Mouse (Mus musculus): ENCODE measurements around the gene Gsk3b. TPM values are rescaled to one million over a fixed set of nuclear protein-coding genes. Genes with fewer than 3 reads are reported as not detected.

Gsk3b gene
- polyA plus RNA-seq, 1 experiment from 2014 or later = 55.3 TPM

DNA sequence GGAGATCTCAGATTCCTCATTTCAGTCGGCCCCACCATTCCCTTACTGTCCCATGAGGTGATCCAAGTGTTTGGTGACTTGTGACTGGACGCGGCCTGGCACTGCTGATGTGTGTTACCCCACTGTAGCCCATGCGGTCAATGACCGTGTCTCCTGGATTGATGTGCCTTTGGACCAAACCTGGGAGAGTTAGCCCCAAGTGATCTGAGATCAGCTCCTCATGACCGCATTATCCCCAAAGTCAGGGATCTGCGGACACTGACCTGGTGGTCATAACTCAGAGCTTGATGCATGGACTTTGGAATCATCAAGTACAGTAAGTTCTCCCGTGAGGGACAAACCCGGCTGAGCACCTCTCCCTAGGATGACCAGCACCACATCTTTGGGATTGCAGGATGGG lies 167.1 kb downstream of the Gsk3b start:
- H3K36me3 ChIP-seq = no peaks in the 10 kb centered on the region
- H3K4me1 ChIP-seq = no peaks in the 10 kb centered on the region
- H3K4me2 ChIP-seq = no peak overlapping the region
- no peak overlapping the region for H3K4me3 ChIP-seq
- no peak for ATAC-seq (ENCODE audit: insufficient number of reproducible peaks, low FRiP score, low TSS enrichment, low read depth)
- H3K9ac ChIP-seq = no peak overlapping the region
- 89% methylated on average over 9 of the region's 9 CpGs for WGBS
- H3K9me3 ChIP-seq = no peaks in the 10 kb centered on the region
- no peaks in the 10 kb centered on the region for H3K27me3 ChIP-seq
- no peak overlapping the region for H3K27ac ChIP-seq

DNA sequence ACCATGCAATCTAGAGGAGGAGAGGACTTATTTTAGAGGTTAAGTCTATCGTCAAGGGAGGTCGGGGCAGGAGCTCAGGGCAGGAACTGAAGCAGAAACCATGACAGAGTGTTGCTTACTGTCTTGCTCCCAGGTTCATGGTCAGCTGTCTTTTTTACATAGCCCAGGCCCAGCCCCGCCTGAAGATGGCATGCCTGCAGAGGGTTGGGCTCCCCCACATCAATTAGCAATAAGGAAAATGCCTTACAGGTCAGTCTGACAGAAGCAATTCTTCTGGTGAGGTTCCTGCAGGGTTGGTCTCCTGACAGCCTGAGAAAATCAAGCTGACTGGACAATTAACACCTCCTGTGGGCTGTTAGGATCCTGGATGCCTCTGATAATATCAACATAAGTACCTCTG lies 182.8 kb downstream of the Gsk3b start:
- no peak overlapping the region for H3K9ac ChIP-seq
- H3K4me3 ChIP-seq = no peak overlapping the region
- 64% methylated on average over 3 of the region's 3 CpGs for WGBS
- H3K4me2 ChIP-seq = no peak overlapping the region
- no peaks in the 10 kb centered on the region for H3K9me3 ChIP-seq
- no peak overlapping the region for H3K27ac ChIP-seq
- no peaks in the 10 kb centered on the region for H3K36me3 ChIP-seq
- no peaks in the 10 kb centered on the region for H3K4me1 ChIP-seq
- ATAC-seq (ENCODE audit: insufficient number of reproducible peaks, low FRiP score, low TSS enrichment, low read depth) = no peak
- no peaks in the 10 kb centered on the region for H3K27me3 ChIP-seq

DNA sequence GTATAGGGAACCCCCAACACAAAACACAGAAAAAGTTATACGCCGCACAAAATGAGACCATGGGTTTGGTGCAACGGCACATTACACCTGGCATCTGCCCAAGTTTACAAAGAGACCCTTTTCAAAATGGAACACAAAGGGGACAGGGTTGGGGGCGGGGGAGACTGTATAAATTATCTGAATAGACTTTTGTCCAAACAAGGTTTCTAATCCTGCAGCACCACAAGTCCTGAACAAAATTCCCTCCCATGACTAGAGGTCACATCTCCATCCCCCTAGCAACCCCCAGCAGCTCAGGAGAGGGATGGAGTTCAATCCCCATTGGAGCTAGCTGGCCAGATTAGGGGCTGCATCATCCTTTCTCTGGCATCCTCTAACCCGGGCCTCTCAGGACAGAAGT lies 183.7 kb downstream of the Gsk3b start:
- Histone ChIP-seq H3K36me3 (no peaks in the 10 kb centered on the region), H3K9me3 (no peaks in the 10 kb centered on the region), H3K9ac (no peak overlapping the region), H3K27me3 (no peaks in the 10 kb centered on the region), H3K4me1 (no peaks in the 10 kb centered on the region), H3K4me2 (no peak overlapping the region), H3K27ac (no peak overlapping the region), H3K4me3 (no peak overlapping the region)
- ATAC-seq (ENCODE audit: insufficient number of reproducible peaks, low FRiP score, low TSS enrichment, low read depth) = no peak
- WGBS = 73% methylated on average over 5 of the region's 5 CpGs

DNA sequence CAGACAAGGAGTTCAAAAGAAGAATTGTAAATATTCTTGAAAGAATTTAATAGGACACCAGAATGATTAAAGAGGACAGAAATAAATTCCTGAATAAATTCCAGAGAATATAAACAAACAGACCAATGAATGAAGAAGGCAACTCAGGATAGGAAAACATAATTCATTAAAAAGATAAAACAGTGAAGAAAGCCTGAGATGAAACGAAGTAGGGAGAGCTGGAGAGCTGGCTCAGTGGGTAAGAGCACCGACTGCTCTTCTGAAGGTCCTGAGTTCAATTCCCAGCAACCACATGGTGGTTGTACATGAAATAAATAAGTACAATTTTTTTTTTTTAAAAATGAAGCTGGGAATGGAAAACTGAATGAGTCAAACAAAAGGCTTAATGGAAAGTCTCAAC lies 185.9 kb downstream of the Gsk3b start:
- no peaks in the 10 kb centered on the region for H3K4me1 ChIP-seq
- no peak overlapping the region for H3K9ac ChIP-seq
- no peaks in the 10 kb centered on the region for H3K9me3 ChIP-seq
- WGBS = 73% methylated on average over 2 of the region's 2 CpGs
- H3K4me2 ChIP-seq = no peak overlapping the region
- no peaks in the 10 kb centered on the region for H3K27me3 ChIP-seq
- H3K4me3 ChIP-seq = no peak overlapping the region
- ATAC-seq (ENCODE audit: insufficient number of reproducible peaks, low FRiP score, low TSS enrichment, low read depth) = no peak
- no peak overlapping the region for H3K27ac ChIP-seq
- no peaks in the 10 kb centered on the region for H3K36me3 ChIP-seq

DNA sequence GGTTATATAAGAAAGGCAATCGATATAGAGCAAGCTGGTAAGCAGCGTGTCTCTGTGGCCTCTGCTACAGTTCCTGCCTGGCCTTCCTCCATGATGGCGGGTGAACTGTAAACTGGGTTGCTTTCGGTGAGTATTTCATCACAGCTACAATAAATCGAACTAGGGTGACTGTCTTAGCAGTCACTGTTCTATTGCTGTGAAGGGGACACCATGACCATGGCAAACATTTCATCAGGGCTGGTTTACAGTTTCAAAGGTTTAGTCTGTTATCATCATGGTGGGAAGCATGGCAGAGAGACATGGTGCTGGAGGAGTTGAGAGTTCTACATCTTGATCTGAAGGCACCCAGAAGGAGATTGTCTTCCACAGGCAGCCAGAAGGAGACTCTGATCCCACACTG lies 191.0 kb downstream of the Gsk3b start:
- Histone ChIP-seq H3K4me3 (no peak overlapping the region), H3K9me3 (no peaks in the 10 kb centered on the region)
- WGBS = 90% methylated on average over 5 of the region's 5 CpGs

DNA sequence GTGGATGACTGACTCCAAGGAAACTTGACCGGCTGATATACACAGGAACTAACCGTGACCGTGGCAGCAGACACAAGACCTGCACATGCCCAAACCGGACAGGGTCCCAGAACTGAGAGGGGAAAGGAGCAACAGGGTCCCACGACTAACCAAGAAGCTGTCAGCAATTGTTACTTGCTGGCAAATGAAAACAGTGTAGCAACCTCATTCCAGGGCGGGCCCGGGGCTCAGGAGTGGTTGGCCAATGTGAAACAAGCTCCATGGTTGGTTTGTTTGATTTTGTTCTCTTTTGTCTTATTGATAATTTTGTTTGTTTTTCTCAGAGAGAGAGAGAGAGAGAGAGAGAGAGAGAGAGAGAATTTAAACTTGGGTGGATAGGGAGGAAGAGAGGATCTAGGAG lies 192.2 kb downstream of the Gsk3b start:
- H3K27me3 ChIP-seq = no peaks in the 10 kb centered on the region
- H3K4me3 ChIP-seq = no peak overlapping the region
- no peaks in the 10 kb centered on the region for H3K36me3 ChIP-seq
- H3K9ac ChIP-seq = no peak overlapping the region
- no peaks in the 10 kb centered on the region for H3K4me1 ChIP-seq
- H3K9me3 ChIP-seq = no peaks in the 10 kb centered on the region
- H3K4me2 ChIP-seq = no peak overlapping the region
- 81% methylated on average over 7 of the region's 7 CpGs for WGBS
- H3K27ac ChIP-seq = no peak overlapping the region
- ATAC-seq (ENCODE audit: insufficient number of reproducible peaks, low FRiP score, low TSS enrichment, low read depth) = no peak

More for the DNA sequence above, 191.0 kb downstream of the Gsk3b start:
- Histone ChIP-seq H3K4me1 (no peaks in the 10 kb centered on the region), H3K36me3 (no peaks in the 10 kb centered on the region), H3K27ac (no peak overlapping the region), H3K9ac (no peak overlapping the region), H3K27me3 (no peaks in the 10 kb centered on the region), H3K4me2 (no peak overlapping the region)
- ATAC-seq (ENCODE audit: insufficient number of reproducible peaks, low FRiP score, low TSS enrichment, low read depth) = no peak

DNA sequence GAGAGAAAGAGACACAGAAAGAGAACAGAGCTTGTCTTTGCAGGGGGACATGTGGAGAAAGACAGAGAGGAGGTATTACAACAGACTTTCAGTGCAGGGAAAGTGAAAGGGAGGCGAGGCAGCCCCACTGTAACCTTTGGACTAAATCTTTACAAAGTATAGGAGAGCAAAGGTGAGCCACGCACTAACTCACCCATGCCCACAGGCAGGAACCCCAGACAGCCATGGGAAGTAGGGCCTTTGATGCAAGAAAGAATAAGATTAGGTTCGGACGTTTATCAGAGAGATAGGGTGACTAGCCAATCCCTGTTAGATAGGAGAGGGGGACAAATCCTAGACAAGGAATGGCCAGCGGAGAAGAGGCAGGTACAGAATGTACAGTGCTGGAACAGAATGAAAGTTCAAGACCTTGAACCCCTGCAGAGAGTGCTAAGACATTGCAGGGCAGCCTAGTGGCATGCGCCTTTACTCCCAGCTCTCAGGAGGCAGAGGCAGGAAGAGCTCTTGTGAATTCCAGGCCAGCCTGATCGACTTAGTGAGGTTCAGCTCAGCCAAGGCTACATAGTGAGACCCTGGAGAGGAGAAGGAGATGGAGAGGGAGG lies 193.9 kb downstream of the Gsk3b start:
- no peaks in the 10 kb centered on the region for H3K27me3 ChIP-seq
- H3K9ac ChIP-seq = no peak overlapping the region
- H3K4me1 ChIP-seq = no peaks in the 10 kb centered on the region
- WGBS = 82% methylated on average over 7 of the region's 7 CpGs
- no peaks in the 10 kb centered on the region for H3K9me3 ChIP-seq
- no peaks in the 10 kb centered on the region for H3K36me3 ChIP-seq
- no peak overlapping the region for H3K4me3 ChIP-seq
- no peak for ATAC-seq (ENCODE audit: insufficient number of reproducible peaks, low FRiP score, low TSS enrichment, low read depth)
- H3K4me2 ChIP-seq = no peak overlapping the region
- no peak overlapping the region for H3K27ac ChIP-seq

DNA sequence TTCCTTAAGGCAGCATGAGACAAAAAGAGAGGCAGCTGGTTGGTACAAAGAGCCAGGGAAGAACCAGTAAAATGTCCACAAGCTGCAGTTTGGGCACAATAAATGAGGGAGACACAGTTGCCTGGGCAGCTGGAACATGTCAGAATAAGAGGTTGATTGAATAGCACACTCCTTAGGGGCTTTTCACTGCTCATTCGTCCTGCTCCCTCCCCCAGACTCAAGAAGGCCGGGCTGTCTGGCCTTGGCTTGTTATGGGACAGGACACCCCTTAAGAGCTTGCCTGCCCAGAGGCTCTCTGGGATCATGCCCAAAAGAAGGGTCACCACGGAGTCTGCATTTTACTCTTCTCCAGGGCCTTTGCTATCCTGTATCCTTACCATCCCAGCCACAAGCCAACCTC lies 194.5 kb downstream of the Gsk3b start:
- H3K27ac ChIP-seq = no peak overlapping the region
- no peak overlapping the region for H3K9ac ChIP-seq
- H3K9me3 ChIP-seq = no peaks in the 10 kb centered on the region
- 26% methylated on average over 3 of the region's 3 CpGs for WGBS
- H3K27me3 ChIP-seq = no peaks in the 10 kb centered on the region
- H3K36me3 ChIP-seq = no peaks in the 10 kb centered on the region
- no peak overlapping the region for H3K4me2 ChIP-seq
- H3K4me1 ChIP-seq = no peaks in the 10 kb centered on the region
- ATAC-seq (ENCODE audit: insufficient number of reproducible peaks, low FRiP score, low TSS enrichment, low read depth) = no peak
- no peak overlapping the region for H3K4me3 ChIP-seq

DNA sequence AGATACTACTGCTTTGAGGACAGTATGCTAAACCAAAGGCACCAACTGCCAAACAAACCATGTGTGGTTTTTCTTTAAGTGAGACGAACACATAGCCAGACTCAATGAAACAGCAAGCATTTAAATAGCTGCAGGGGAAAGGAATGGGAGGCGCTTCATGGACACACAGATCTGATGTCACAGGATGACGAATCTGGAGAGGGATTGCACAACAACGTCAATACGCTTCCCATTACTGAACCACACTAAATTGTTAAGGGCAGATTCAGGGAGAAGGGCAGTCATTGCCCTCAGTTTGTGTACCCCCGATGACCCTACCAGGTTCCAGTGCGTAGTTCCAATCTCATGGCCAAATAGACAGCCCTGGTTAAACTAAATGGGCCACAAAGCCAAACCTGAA lies 197.0 kb downstream of the Gsk3b start:
- Histone ChIP-seq H3K27ac (no peak overlapping the region), H3K4me3 (no peak overlapping the region), H3K36me3 (no peaks in the 10 kb centered on the region), H3K4me1 (no peaks in the 10 kb centered on the region), H3K9me3 (no peaks in the 10 kb centered on the region), H3K4me2 (no peak overlapping the region), H3K9ac (no peak overlapping the region), H3K27me3 (no peaks in the 10 kb centered on the region)
- WGBS = 75% methylated on average over 7 of the region's 7 CpGs
- no peak for ATAC-seq (ENCODE audit: insufficient number of reproducible peaks, low FRiP score, low TSS enrichment, low read depth)

DNA sequence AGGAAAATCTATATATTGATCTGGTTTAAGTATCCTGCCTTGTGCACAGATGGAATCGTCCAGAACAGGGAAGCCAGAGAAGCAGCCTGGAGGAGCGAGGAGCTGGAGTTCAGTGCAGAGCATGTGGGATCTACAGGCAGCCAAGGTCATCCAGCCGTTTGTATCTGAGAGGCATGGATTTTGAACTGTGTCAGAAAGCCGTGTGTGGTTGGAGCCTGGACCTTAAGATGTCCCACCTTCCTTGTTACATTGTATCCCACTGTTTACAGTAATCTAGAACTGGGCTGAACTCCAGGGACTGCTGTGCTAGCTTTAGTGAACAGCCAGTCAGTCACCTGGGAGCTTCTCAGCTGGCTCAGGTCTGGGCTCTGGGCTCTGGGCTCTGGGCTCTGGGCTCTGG lies 197.7 kb downstream of the Gsk3b start:
- H3K36me3 ChIP-seq = no peaks in the 10 kb centered on the region
- H3K27ac ChIP-seq = no peak overlapping the region
- H3K9me3 ChIP-seq = no peaks in the 10 kb centered on the region
- no peak overlapping the region for H3K9ac ChIP-seq
- H3K4me1 ChIP-seq = no peaks in the 10 kb centered on the region
- whole genome bisulfite sequencing = 67% methylated on average over 4 of the region's 4 CpGs
- no peaks in the 10 kb centered on the region for H3K27me3 ChIP-seq
- H3K4me2 ChIP-seq = no peak overlapping the region
- no peak for ATAC-seq (ENCODE audit: insufficient number of reproducible peaks, low FRiP score, low TSS enrichment, low read depth)
- H3K4me3 ChIP-seq = no peak overlapping the region

DNA sequence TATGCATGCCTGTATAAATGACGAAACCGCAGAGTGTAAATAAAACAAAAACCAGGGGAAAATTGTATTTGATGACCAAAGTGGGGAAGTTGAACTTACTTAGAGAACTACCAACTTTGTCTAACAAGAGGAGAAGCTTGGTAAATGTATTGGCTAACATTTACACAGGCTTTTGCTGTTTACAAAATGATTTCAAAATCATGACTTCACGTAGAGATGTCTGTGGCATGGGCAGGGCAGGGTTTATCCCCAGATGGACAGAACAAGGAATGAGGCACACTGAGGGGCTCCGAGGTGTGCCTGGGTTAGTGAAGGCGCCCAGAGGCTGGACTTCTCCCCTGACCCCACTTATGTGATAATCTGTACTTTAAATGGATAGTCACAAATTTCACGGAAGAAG lies 198.6 kb downstream of the Gsk3b start:
- Histone ChIP-seq H3K27ac (no peak overlapping the region), H3K4me1 (no peaks in the 10 kb centered on the region), H3K36me3 (no peaks in the 10 kb centered on the region), H3K27me3 (no peaks in the 10 kb centered on the region), H3K9me3 (no peaks in the 10 kb centered on the region), H3K4me2 (no peak overlapping the region), H3K4me3 (no peak overlapping the region), H3K9ac (no peak overlapping the region)
- WGBS = 80% methylated on average over 6 of the region's 6 CpGs
- no peak for ATAC-seq (ENCODE audit: insufficient number of reproducible peaks, low FRiP score, low TSS enrichment, low read depth)

DNA sequence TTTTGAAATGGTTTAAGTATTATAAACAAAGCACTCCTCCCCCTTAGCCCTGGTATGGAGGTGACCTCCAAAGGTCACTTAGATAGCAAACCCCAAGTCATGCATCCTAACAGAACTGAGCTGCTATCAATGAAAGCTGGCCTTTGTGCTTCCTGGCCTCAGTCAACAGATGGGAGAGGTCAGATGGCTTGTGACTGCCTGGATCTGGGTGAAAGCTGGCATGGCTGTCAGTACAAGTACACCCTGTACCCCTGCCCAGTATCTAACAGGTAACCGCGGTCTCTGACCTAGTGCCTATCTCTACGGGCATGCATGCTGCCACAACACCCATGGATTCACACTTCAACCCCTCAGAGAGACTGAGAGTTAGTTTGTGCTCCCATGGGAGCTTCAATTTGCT lies 199.0 kb downstream of the Gsk3b start:
- H3K9me3 ChIP-seq = no peaks in the 10 kb centered on the region
- no peak for ATAC-seq (ENCODE audit: insufficient number of reproducible peaks, low FRiP score, low TSS enrichment, low read depth)
- no peaks in the 10 kb centered on the region for H3K36me3 ChIP-seq
- 88% methylated on average over 3 of the region's 3 CpGs for WGBS
- H3K4me2 ChIP-seq = no peak overlapping the region
- H3K9ac ChIP-seq = no peak overlapping the region
- H3K4me1 ChIP-seq = no peaks in the 10 kb centered on the region
- no peaks in the 10 kb centered on the region for H3K27me3 ChIP-seq
- H3K27ac ChIP-seq = no peak overlapping the region
- no peak overlapping the region for H3K4me3 ChIP-seq

DNA sequence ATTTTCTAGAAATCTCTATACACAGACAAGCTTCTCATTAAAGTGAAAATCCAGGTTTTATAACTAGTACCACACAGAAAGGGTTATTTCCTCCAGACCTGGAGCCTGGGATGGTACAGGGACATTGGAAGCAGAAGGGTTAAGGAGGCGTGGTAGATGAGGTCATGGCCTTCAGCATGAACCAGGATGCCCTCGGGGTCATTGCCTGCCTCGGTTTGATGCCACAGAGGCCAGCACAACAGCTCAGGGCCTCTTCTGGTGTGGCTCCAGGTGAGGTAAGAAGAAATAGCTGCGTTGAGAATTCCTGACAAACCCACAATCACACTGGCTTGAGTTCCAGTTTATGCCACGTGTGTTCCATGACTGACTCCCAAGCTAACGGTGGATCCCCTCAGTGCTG lies 200.1 kb downstream of the Gsk3b start:
- Histone ChIP-seq H3K9ac (no peak overlapping the region), H3K4me3 (no peak overlapping the region), H3K4me1 (no peaks in the 10 kb centered on the region), H3K4me2 (no peak overlapping the region), H3K27me3 (no peaks in the 10 kb centered on the region), H3K36me3 (no peaks in the 10 kb centered on the region), H3K27ac (no peak overlapping the region), H3K9me3 (no peaks in the 10 kb centered on the region)
- no peak for ATAC-seq (ENCODE audit: insufficient number of reproducible peaks, low FRiP score, low TSS enrichment, low read depth)
- 15% methylated on average over 6 of the region's 6 CpGs for WGBS

All from limb, embryonic 15.5 days (tissue).